Mouse (Mus musculus): ENCODE results near the gene Gpr150. TPM values are rescaled to one million over a fixed set of nuclear protein-coding genes. Genes with fewer than 3 reads are reported as not detected.

Gene Gpr150
- polyA plus RNA-seq (2015; fragmentation: Nextera tagmentation; extraction: Ambion mirVana) = 0.31 and 0.50 TPM in 2 replicates

DNA sequence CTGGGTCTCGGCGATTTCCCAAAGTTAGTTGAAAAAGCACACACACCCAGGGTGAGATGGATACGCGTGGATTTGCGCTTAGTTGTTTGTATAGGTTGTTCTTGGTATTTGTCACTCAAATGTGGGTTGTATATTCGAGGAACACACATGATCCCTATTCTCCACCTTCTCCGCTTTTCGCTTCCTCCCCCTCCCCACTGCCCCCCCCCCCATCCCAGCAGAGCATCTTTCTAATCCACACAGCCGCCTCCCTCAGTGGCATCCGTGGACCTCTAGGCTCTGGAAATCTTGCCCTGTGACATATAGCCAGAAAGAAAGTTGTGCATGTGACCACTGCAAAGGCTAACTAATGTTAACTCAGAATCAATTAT, at the start of gene Gpr150:
Gene Gpr150, minus strand, starts transcription at position 101 of the 371 bp plus-strand sequence.
- no peaks in the 10 kb centered on the region for H3K9me3 ChIP-seq (replicated peaks; ENCODE audit: low read length)
- 0 out of 2 replicates have a peak, but pooled peaks cover 12% of the 10 kb centered on the region for H3K4me1 ChIP-seq (replicated peaks; ENCODE audit: insufficient read depth, low read length)
- H3K27ac ChIP-seq = no peak within 1 kb of the TSS
- peaks cover 14% of the 10 kb centered on the region for H3K27me3 ChIP-seq (ENCODE audit: insufficient read depth, low read length)
- H3K36me3 ChIP-seq (ENCODE audit: insufficient read depth, low read length) = no peaks in the 10 kb centered on the region
- peak within 1 kb of the TSS; percentile 25; the same call in 1 of the 2 replicates for H3K9ac ChIP-seq (ENCODE audit: low read depth, low read length)
- TF ChIP-seq CTCF (IDR thresholded peaks at IDR 0.05; ENCODE audit: low read depth) = no peak
- DNase-seq (ENCODE audit: low spot score) (no peak), ATAC-seq (replicated peaks; ENCODE audit: low FRiP score, low read depth) (no peak)
- H3K4me2 ChIP-seq (ENCODE audit: low read length) = peak within 1 kb of the TSS; percentile 92
- peak within 1 kb of the TSS; percentile 48 for H3K4me3 ChIP-seq (replicated peaks; ENCODE audit: low read depth, low read length)
- 16% methylated on average over 10 of the region's 10 CpGs for WGBS

DNA sequence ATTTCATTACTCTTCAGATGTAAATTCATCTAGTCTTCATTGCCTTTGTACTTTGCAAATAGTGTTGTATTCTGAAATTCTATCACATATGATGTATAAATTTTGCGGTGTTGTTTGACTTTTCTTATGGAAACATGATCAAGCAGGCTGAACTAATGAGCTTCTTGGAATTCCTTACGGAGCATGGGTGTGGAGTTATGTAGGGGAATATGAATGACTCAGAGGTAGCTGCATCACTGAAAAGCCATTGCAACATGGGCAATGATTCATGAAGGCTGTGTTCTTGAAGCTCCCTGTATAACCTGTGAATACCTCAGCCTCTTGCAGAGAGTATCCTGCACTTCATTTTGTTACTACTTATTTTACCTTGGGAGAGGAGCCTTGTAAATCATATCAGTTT, 45.2 kb upstream of the Gpr150 start:
- Histone ChIP-seq H3K36me3 (ENCODE audit: insufficient read depth, low read length) (peaks cover 3% of the 10 kb centered on the region; the same call in 1 of the 2 replicates), H3K27ac (no peak overlapping the region), H3K9ac (ENCODE audit: low read depth, low read length) (no peak overlapping the region), H3K9me3 (replicated peaks; ENCODE audit: low read length) (no peaks in the 10 kb centered on the region), H3K4me3 (replicated peaks; ENCODE audit: low read depth, low read length) (no peak overlapping the region), H3K27me3 (ENCODE audit: insufficient read depth, low read length) (no peaks in the 10 kb centered on the region), H3K4me2 (ENCODE audit: low read length) (no peak overlapping the region), H3K4me1 (replicated peaks; ENCODE audit: insufficient read depth, low read length) (no peaks in the 10 kb centered on the region)
- ATAC-seq (replicated peaks; ENCODE audit: low FRiP score, low read depth) = no peak
- TF ChIP-seq CTCF (IDR thresholded peaks at IDR 0.05; ENCODE audit: low read depth) = no peak
- WGBS = 72% methylated on average over 2 of the region's 2 CpGs
- no peak for DNase-seq (ENCODE audit: low spot score)

DNA sequence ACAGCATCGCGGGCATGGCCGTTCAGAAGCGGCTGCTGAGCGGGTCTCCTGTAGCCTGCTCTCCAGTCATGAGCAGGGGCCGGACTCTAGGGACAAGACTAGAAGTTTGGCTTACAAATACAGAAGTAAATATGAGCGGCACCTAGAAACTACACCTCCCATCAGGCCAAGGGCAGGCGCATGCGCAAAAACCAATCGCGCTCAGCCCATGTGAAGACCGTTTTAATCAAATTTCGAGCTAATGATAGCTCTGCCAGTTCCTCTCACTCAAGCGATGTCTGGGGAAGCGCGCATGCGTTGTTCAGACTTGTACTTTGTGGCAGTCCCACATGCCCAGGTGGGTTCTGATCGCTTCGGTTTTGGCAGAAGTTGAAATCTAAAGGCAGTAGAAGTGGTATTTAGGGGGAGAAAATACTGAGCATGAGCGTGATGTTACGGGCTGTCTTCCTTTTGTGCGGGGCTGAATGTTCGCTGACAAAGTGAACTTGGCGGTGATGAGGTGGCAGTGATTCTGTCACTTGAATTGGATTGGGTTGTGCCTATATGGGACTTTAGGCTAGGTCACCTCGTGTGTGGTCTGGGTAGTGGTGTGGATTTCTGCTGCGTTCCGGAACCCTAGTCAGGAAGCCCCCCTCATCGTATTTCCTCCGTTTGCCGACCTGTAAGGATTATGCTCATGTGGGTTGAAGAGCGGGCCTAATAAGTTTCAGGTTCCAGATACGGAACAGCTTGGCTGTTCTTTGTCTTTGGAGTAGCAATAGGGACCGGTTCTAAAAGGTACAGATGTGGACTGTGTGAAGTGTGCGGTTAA, 41.9 kb upstream of the Gpr150 start, which contains the start of the genes Arsk and Ttc37:
Gene Arsk, minus strand, starts transcription at position 168 of the 811 bp plus-strand sequence.
Gene Ttc37, plus strand, starts transcription at position 242 of the 811 bp plus-strand sequence.
- H3K9ac ChIP-seq (ENCODE audit: low read depth, low read length) = peak within 1 kb of the TSS; percentile 53
- no peak for TF ChIP-seq CTCF (IDR thresholded peaks at IDR 0.05; ENCODE audit: low read depth)
- H3K4me1 ChIP-seq (replicated peaks; ENCODE audit: insufficient read depth, low read length) = no peaks in the 10 kb centered on the region
- peak within 1 kb of the TSS; percentile 86 for H3K27ac ChIP-seq
- ATAC-seq (replicated peaks; ENCODE audit: low FRiP score, low read depth) (peak; percentile 95), DNase-seq (ENCODE audit: low spot score) (peak; percentile 99)
- H3K27me3 ChIP-seq (ENCODE audit: insufficient read depth, low read length) = no peaks in the 10 kb centered on the region
- H3K36me3 ChIP-seq (ENCODE audit: insufficient read depth, low read length) = peaks cover 3% of the 10 kb centered on the region; the same call in 1 of the 2 replicates
- peak within 1 kb of the TSS; percentile 76 for H3K4me2 ChIP-seq (ENCODE audit: low read length)
- H3K9me3 ChIP-seq (replicated peaks; ENCODE audit: low read length) = no peaks in the 10 kb centered on the region
- under 1% methylated on average over 34 of the region's 34 CpGs for WGBS
- peak within 1 kb of the TSS; percentile 50 for H3K4me3 ChIP-seq (replicated peaks; ENCODE audit: low read depth, low read length)

DNA sequence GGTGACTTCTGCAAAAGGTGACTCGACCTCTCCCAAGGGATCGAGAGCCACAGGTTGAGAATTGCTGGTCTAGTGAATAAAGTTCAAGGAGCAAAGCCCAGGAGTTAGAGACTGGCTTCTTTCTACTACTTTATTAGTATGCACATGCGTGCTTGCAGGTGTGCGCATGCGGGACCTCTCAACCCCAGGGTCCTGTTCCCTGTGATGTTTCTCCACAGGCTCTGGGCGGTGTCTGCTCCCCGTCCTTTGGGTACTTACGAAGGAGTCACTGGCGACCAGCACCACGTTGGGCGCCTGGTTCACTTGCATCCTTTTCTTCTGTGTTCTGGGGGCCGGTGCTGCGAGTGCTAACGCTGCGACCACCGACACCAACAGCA, 41.3 kb upstream of the Gpr150 start:
- 6% methylated on average over 16 of the region's 16 CpGs for WGBS
- Histone ChIP-seq H3K9ac (ENCODE audit: low read depth, low read length) (peak overlapping the region; percentile 53), H3K4me2 (ENCODE audit: low read length) (peak overlapping the region; percentile 50), H3K9me3 (replicated peaks; ENCODE audit: low read length) (no peaks in the 10 kb centered on the region), H3K27me3 (ENCODE audit: insufficient read depth, low read length) (no peaks in the 10 kb centered on the region), H3K27ac (peak overlapping the region; percentile 86), H3K4me1 (replicated peaks; ENCODE audit: insufficient read depth, low read length) (no peaks in the 10 kb centered on the region), H3K4me3 (replicated peaks; ENCODE audit: low read depth, low read length) (peak overlapping the region; percentile 50), H3K36me3 (ENCODE audit: insufficient read depth, low read length) (peaks cover 3% of the 10 kb centered on the region; the same call in 1 of the 2 replicates)
- no peak for TF ChIP-seq CTCF (IDR thresholded peaks at IDR 0.05; ENCODE audit: low read depth)
- peak; percentile 55 for DNase-seq (ENCODE audit: low spot score)
- peak; percentile 80 for ATAC-seq (replicated peaks; ENCODE audit: low FRiP score, low read depth)

DNA sequence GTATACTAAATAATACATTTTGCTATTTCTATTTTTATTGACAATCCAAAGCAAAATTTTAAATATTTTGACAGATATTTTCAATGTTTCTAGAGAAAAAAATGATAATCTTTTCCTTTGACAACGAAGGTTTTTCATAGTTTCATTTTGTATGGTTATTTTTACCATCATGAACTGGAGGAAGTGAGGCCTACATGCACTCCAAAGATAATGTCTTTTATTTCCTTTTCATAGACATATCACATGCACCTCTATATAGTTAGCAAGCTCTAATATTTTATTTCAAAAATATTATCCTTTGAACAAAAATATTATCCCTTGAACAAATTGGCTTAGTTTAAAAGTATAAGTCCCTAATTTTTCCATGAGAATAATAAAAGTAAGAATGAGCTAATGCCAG, 17.5 kb upstream of the Gpr150 start:
- ATAC-seq (replicated peaks; ENCODE audit: low FRiP score, low read depth) = no peak
- 80% methylated on average over 1 of the region's 1 CpGs for WGBS
- Histone ChIP-seq H3K4me3 (replicated peaks; ENCODE audit: low read depth, low read length) (no peak overlapping the region), H3K27ac (no peak overlapping the region), H3K9ac (ENCODE audit: low read depth, low read length) (no peak overlapping the region), H3K9me3 (replicated peaks; ENCODE audit: low read length) (no peaks in the 10 kb centered on the region), H3K36me3 (ENCODE audit: insufficient read depth, low read length) (no peaks in the 10 kb centered on the region), H3K27me3 (ENCODE audit: insufficient read depth, low read length) (no peaks in the 10 kb centered on the region), H3K4me2 (ENCODE audit: low read length) (no peak overlapping the region), H3K4me1 (replicated peaks; ENCODE audit: insufficient read depth, low read length) (no peaks in the 10 kb centered on the region)
- DNase-seq (ENCODE audit: low spot score) = no peak
- TF ChIP-seq CTCF (IDR thresholded peaks at IDR 0.05; ENCODE audit: low read depth) = no peak

DNA sequence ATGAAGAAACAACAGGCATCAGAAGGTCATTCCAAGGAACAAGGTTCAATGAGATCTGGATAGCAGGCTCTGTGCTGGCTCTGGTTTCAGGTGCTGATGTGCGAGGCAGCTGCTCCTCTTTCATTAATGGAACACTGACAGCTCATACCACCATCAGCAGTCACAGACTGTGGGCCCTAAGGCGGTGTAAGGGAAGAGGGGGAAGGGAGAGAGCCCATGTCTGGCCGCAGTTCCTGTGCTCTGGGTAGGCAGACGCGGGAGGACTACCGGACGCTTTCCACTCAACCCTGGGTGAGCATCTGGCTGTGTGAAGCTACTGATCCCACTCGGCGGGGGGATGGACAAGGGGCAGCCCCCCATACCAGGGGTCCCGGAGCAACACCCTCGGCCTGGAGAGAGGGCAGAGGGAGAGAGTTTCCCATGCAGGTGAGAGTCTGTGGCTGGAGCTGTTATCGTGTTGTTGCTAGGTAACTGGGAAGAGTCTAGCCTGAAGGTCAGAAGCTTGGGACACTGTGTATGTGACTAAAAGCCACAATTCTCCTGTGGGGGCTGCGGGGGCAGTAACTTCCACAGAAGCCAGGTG, 7.7 kb upstream of the Gpr150 start:
- Histone ChIP-seq H3K4me1 (replicated peaks; ENCODE audit: insufficient read depth, low read length) (no peaks in the 10 kb centered on the region), H3K36me3 (ENCODE audit: insufficient read depth, low read length) (0 out of 2 replicates have a peak, but pooled peaks cover 3% of the 10 kb centered on the region), H3K27me3 (ENCODE audit: insufficient read depth, low read length) (no peaks in the 10 kb centered on the region), H3K4me2 (ENCODE audit: low read length) (no peak overlapping the region), H3K27ac (0 out of 2 replicates have a peak overlapping the region, but pooled peaks have one; percentile 5), H3K4me3 (replicated peaks; ENCODE audit: low read depth, low read length) (no peak overlapping the region), H3K9me3 (replicated peaks; ENCODE audit: low read length) (no peaks in the 10 kb centered on the region), H3K9ac (ENCODE audit: low read depth, low read length) (no peak overlapping the region)
- ATAC-seq (replicated peaks; ENCODE audit: low FRiP score, low read depth) (peak; percentile 55; the same call in 1 of the 2 replicates), DNase-seq (ENCODE audit: low spot score) (no peak)
- WGBS = 72% methylated on average over 13 of the region's 13 CpGs
- no peak for TF ChIP-seq CTCF (IDR thresholded peaks at IDR 0.05; ENCODE audit: low read depth)
